Mouse (Mus musculus) heart, adult 2 months (tissue): Measurements from ENCODE around the gene Pcp2.

ENCODE experiments used
- CTCF ChIP-seq: fragments of 200-600 bp; IDR thresholded peaks from 2 replicates; pipeline ENCODE4 v1.8.1; 2022; ENCODE audit warnings: antibody characterized with exemption, mild to moderate bottlenecking, moderate library complexity
- POLR2A ChIP-seq: fragments of 200-500 bp; IDR thresholded peaks from 2 replicates; pipeline ENCODE4 v1.6.1; 2011; ENCODE audit warnings: mild to moderate bottlenecking, low read depth, low read length, control low read depth; ENCODE audit not compliant: insufficient read depth

DNA sequence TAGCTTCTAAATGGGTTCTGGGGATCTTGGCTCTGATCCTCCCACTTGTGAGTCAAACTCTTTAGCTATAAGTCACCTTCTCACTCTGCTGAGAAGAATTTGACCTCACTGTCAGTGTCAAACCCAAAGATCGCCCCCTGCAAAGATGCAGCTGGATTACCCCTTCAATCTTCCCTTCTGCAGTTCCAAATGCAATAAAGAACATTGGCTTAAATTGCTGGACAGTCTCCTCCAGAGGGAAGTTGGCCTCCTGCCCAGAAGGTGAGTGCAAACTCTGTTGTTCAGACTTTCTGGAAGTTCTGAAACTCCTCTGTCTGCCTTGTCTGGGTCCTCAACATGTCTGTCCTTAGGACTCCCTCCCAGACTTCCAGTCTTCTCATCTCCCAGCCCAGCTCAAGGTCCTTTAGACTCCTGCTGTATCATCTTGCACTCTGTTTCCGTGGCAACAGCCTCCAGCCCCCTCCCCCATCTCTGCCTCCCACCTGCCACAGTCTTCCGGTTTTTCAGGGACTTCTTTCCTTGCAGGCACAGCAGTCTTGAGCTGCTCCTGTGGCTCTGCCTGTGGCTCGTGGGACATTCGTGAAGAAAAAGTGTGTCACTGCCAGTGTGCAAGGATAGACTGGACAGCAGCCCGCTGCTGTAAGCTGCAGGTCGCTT, 31.5 kb upstream of the Pcp2 start:
- TF ChIP-seq POLR2A: no peak
- no peak for TF ChIP-seq CTCF
